Mouse (Mus musculus) B cell, adult 2 months (primary cell): ENCODE results near the gene Pisd.
"Not testable (repeated sequence)": the region's sequence is repeated elsewhere in the genome, so short reads cannot be mapped to it uniquely, and the experiment has no call there.

ENCODE experiments used
- DNase-seq, 2 experiments: peaks; one replicate each; pipeline ENCODE4 v3.0.0; 2022

The Pisd gene

DNA sequence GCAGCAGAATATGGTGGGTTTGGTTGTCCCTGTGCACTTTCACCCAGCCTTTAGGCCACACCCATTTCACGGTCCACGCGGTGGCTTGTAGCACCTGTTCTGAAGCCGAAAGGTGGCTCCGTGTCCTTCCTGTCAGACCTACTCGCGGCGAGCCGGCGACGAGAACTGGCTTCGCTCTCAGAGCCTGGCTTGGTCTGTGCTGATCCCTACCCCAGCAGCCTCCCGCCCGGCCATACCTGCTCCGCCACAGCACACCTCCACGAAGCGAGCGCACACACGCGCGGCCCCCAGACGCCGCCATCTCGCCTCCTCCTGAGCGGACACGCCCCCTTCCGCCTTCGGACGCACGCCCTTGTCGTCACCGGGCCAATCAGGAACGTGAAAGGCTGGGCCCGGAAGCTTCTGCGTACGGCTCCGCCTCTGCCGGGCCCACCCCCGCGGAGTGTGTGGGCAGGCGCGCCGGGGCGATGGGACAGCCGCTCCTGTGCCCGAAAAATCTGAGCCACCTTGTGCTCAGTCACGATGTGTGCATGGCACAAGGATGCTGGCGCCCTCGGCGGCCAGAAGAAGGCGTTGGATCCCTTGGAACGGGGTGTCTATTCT, at the start of gene Pisd:
Pisd (minus strand) TSS at position 334 of the 603 bp plus-strand sequence.
- DNase-seq, result peak; percentile 95

DNA sequence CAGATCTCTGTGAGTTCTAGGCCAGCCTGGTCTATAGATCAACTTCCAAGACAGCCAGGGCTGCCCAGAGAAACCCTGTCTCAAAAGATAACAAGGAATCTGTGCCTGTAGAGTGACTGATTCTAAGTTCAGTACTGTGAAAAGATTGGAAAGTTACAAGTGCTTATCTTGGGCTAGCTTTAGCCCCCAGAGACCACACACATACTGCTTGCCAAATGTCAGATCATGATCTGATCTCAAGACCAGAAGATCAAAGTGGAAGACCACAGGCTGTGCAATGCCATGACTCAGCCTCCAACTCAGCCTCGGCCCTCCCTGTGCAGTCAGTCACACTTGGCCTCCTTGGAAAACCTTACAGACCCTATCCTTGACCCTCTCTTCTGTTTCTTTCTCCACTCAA, 49.1 kb upstream of the Pisd start:
- no peak for DNase-seq

DNA sequence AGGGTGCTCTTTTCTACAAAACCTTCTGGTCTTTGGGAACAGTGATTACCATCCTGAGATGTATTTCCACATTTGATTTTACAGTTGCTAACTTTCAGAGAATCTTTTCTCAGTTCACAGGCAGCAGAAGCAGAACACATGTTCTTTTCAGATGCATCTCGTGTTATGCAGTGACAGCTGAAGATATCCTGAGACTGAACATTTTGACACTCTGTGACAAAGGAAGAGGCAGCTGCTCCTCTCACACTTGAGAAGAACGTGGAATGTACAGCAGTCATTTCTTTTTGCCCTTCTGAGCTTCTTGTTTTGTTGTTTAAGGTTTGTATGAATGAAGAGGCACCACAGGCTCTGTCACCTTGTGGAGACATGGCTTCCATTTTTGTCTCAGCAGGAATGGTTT, 44.6 kb upstream of the Pisd start:
- no peak for DNase-seq

DNA sequence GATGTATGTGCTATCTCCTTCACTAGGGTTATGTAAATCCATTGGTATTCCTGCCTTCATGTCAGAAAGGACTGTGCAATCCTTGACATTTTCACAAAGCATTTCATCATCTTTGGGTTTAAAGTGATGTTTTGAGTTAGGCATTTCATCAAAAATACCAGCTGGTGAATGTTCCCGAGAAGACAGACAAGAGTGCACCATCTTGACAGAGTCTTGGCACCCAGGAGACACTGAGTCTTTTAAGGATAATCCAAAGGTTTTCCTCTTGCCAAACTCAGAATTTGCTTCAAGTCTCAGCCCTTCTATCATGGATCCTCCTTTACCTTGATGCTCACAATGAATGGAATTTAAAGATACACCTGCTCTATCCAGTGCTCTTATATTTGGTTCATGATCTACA, 43.3 kb upstream of the Pisd start:
- not testable (repeated sequence) for DNase-seq

DNA sequence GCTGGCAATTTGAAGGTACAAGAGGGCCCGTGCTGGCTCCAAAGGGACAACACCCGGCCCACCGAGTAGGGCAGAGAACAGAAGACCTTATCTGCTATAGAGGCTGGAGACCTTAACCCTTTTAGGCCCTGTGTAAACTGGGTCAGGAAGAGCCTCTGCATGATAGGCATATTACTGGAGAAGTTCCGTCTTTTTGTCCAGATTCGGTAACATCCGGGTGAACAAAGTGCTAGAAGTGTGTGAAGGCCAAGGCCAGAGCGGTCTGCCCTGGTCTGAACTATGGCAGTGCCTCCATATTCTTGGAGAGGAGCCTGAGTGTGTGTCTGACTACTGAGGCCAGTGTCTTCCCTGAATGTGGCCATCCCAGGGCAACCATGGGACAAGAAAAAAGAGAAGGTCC, 41.6 kb upstream of the Pisd start, which contains the start of gene Gm20671:
Gm20671 (minus strand) TSS at position 101 of the 400 bp plus-strand sequence.
- DNase-seq, result no peak

DNA sequence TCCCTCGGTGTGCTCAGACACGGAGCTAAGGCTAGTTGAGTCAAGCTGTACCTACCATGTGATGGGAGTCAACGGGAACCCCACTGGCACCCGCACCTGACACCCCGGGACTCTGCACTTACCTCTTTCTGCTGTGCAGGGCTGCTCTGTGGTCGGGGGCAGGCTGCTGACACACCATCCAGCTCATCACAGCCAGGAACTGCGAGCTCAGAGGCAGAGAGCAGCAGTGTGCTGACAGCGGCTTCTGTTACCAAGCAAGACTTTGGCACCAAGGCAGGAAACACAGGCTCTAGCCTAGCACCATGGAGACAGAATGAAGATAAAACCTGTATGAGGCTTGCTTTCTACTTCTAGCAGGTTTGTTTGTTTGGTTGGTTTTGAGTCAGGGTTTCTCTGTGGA, 35.0 kb upstream of the Pisd start:
- no peak for DNase-seq

DNA sequence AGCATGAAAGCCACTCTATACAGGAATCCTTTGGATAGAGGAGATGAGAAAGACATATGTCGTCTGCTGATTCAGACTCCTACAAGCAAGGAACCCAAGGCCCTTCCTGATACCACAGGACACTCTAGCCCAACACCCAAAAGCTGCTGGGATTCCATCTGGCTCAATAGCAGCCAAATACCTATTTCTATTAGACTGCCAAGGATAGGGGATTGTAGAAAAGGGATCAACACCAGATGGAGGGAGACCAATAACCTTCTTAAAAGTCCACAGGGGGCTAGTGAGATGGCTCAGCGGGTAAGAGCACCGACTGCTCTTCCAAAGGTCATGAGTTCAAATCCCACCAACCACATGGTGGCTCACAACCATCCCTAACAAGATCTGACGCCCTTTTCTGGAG, 29.9 kb upstream of the Pisd start:
- DNase-seq, result no peak

DNA sequence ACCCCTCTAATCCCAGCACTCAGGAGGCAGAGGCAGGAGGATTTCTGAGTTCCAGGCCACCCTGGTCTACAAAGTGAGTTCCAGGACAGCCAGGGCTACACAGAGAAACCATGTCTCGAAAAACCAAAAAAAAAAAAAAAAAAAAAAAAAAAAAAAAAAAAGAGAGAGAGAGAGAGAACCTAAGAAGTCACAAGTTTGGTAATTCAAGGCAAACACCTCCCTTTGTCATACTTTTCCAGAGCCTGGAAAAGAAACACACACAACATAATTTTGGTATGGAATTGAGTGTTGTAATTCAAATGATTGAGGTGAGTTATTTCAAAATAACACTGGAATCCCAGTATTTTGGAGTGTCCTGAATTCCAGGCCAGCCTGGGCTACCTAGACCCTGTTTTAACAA, 1.0 kb upstream of the Pisd start:
- DNase-seq, result not testable (repeated sequence)

DNA sequence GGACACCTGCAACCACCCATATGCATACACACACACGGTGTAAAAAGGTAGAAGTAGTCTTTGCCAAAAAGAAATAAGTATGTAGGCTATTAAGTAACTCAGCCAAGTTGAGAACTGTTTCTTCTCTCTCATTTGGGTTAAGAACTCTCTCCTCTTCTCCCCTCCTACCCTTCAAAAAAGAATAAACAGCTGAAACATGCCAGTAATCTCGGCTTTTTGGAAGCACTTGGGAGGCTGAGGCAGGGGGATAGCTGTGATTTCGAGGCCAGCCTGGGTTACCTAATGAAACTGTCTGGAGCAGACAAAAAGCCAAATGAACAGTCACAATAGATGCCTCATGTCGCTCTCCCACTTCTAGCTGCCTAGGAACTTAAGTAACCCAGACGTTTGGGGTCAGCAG, 720 bp downstream of the Pisd start:
- DNase-seq, result no peak

DNA sequence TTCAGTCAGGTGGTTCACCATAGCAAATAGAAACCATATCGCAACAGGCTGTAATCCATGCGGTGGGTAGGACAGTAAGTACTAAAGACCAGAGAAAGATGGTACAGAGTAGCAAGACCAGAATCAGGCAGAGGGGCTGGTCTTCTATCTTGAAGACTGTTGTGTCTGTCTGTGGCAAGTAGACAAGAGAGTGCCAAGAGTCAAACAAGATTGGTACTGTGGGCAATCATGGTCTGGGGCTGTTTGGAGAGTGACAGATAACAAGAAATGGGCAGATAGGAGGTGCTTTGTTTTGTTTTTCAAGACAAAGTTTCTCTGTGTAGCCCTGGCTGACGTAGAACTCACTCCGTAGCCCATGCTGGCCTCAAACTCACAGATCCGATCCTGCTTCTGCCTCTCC, 3.9 kb downstream of the Pisd start:
- DNase-seq, result no peak

DNA sequence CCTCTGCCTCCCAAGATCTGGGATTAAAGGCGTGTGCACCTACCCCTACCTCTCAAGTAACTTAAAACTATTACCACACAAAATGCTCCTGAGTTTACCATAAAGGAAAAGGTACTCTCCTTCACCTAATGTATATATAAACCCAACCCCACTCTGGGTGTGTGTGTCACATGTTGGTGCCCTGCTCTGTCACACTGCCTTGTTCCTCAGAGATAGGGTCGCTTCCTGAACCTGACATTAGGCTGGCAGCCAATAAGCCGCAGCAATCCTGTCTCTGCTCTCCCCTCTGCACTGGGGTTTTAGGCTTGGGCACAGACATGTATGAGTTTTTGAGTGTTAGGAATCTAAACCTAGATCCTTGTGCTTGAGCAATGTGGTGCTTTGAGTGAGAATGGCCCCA, 7.3 kb downstream of the Pisd start:
- DNase-seq, result no peak

DNA sequence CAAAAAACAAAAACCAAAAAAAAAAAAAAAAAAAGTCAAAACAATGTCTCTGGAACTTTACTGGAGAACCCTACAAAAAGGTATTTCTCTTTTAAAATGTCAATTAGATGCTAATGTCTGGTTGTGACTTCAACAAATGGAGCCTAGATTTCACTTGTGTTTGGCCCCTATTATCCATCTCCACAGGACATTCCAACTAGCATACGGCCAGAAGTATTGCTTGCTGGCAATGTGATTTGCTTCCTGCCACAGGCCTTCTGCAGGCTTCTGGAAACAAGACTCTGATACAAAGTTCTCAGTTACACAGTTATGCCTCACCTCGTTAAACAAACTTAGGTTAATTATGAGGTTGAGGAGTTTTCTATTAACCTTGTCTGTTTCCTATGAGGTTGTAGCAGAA, 13.1 kb downstream of the Pisd start:
- no peak for DNase-seq

DNA sequence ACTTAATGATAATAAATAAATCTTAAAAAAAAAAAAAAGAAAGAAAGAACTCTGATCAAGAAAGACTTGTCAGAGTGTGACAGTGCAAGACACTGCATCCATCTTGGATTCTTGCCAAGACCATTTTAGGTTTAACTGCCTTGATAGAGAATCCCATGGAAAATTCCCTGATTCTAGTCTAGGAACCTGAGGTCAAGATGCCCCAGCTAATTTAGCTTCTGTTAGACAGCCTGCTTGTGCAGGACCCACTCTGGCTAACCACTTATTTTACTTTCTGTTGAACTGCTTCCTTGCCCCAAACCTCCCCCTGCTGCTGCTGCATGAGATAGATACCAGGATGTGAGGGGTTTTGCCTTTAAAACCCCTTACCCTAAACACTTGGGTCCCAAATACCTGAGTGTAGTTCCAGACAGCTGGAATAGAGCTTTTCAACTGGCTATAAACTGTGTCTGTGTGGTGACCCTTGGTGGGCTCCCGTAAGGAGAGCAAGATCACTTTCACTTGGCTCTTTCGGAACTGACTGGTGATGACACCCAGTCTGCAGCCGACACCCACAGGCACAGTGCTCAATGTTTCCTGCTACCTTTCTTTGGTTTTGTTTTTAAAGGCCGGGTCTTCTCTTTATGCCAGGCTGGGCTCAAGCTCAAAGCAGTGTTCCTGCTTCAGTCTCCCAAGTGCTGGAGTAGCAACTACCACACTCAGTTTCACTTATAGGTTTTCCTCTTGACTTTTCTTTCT, 17.6 kb downstream of the Pisd start:
- DNase-seq, result no peak

DNA sequence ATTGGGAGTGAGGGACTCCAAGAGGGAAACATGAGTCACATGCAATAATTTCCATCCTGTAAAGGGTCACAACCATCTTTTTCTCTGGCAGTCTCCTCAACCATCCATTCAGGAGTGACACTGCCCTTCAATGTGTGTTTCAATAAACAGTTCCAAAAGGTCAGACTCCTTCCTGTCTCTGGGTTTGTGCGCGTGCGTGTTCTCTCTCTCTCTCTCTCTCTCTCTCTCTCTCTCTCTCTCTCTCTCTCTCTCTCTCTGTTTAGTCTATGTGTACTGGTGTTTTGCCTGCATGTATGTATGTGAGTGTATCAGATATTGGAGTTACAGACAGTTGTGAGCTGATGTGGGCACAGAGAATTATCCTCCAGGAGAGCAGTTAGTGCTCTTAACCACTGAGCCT, 18.4 kb downstream of the Pisd start:
- DNase-seq, result no peak

DNA sequence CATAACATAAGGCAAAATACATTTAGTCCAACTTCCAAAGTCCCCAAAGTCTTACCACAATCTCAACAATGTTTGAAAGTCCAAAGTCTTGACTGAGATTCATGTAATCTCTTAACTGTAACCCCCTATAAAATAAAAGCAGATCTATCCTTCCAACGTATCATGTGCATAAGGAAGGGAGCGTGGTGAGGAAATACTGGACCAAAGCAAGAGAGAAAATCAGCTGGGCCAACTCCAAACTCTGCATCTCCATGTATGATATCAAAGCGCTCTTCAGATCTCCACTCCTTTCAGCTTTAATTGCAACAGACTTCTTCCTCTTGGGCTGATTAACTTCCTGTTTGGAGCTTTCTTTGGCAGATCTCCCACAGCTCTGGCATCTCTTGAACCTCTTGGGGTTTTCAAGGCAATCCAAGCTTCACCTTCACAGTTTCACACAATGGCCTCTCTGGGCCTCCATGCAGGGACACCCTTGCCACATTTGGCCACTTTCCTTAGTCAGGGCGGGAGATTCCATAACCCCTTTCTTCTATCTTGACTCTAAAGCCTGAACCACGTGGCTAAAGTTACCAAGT, 23.8 kb downstream of the Pisd start:
- DNase-seq, result no peak

DNA sequence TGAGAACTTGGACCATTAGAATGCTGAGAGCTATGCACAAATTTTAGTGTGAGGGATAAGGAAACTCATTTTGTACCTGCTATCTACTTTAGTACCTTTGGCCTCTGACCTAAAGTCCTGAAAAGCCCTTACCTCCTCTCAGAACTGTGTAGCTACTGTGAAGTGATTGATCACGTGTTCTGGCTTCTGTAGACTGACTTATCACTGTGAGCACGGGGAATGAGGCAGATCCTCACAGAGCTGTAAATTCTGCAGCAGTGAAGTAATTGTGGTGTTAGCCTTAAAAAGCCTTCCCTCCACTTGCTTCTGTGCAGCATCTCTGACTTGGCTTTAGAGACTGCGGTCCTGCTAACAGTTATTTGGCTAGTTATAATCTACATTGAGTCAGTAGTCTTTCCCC, 24.7 kb downstream of the Pisd start:
- no peak for DNase-seq

DNA sequence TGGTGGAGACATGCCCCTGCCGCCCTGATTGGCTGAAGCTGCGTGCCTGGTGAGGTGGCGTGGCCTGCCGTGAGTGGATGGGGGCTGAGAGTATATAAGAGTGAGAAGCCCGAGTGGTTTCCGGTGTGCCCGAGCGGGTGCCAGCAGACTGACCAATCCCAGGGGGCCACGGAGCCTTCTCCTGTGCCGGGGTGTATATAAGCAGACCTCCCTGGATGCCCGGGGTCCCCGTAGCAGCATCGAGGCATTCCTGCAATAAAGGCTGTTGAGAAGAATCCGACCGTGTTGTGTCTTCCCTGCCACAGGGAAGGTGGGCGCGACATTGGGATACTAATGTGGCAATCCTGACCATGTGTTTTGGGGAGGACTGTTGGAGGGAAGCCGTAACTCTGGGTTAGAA, 25.1 kb downstream of the Pisd start:
- DNase-seq, result not testable (repeated sequence)

DNA sequence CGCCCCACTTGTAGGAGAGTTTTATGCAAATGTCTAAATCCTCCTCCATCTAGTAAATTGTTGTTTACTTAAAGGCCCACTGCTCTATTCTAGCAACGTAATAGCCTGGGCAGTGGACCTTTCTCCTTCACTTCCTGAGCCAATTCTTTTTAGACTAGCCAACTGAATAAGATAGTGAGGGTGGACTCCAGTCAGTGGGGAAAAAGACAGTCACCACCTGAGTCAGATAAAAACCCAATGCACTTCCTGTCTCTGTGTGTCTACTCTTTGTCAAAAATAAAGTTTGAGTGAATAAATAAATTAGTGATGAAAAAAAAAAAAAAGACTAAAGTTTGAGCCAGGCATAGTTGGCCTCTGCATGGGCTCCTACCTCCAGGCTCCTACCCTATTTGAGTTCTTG, 25.8 kb downstream of the Pisd start:
- no peak for DNase-seq

DNA sequence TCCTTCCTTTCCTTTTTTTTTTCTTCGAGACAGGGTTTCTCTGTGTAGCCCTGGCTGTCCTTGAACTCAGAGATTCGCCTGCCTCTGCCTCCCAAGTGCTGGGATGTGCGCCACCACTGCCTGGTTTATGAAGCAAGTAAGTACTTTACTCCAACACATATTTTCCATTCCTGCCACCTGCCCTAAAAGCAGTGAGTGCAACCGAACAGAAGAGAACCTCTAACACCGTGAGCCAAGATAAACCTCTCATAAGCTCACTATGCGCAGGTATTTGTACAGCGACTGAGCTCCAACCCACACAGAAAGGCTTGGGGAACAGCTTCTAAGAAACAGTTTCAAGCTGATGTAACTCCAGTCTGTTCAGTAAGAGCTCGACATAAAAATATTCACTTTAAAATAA, 29.3 kb downstream of the Pisd start:
- no peak for DNase-seq

DNA sequence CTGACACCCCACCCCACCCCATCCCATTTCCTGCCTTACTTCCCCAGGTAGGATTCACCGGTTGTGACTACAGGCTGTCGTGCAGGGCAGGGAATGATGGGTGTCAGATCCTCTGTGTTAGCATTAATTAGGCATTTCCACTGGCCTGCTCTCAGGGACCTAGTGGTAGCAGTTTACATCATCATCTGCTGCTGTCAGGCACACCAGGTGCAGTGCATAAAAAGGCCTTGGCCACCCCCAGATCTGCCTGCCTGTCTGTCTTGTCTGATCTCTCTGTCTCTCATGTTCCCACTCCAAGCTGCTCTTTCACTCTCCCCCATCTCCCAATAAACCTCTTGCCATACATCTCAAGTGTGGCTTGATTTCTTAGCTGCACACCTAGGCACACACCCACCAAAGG, 33.7 kb downstream of the Pisd start:
- no peak for DNase-seq

DNA sequence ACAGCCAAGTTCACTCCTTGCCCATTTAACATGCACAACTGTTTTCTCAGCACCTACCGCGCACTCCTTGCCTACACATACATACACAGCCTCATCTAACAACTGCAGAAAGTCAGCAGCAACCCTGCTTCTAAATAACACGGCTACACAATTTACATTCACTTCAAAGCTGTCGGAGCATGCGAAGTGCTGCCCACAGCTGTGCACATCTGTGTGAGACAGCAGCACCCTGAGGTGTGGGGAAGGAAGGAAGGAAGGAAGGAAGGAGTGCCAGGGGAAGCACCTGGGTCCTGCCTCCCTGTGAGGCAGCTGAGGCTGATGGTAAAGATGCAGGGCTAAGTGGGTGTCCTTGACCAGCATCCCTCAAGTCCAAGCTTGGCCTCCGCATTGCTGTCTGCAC, 36.5 kb downstream of the Pisd start:
- no peak for DNase-seq

DNA sequence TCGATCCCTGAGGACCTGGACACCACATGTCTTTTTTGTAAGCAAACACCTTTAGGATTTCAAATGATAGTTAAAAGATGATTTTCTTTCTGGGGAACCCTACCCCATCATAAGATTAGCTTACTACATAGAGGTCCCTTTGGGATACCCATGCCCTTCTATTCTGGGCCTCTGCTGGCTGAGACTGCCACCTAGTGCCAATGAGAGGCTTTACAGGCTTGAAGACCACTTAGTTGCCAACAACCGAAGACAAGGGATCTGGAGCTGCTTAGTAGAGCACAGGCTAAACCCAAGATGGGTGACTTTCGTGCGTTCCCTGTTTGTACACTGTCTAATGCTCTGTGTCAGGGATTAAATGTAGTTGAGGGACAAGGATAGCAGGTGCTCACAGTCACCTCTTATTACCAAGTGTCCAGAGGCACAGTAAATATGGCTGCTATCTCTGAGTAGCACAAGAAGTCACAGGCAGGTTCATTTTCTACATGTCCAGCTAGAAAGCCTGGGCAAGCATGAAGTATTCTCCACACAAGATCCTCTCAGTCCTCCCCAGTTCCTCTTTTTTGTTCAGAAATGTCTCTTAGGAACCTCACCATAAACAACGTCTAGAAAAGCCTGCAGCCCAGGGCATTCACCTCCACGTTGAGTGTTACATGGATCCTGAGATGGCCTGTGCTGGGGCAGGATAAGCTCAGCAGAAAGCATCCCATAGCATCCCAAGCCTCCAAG, 37.6 kb downstream of the Pisd start:
- peak; percentile 50 to 55 for DNase-seq

DNA sequence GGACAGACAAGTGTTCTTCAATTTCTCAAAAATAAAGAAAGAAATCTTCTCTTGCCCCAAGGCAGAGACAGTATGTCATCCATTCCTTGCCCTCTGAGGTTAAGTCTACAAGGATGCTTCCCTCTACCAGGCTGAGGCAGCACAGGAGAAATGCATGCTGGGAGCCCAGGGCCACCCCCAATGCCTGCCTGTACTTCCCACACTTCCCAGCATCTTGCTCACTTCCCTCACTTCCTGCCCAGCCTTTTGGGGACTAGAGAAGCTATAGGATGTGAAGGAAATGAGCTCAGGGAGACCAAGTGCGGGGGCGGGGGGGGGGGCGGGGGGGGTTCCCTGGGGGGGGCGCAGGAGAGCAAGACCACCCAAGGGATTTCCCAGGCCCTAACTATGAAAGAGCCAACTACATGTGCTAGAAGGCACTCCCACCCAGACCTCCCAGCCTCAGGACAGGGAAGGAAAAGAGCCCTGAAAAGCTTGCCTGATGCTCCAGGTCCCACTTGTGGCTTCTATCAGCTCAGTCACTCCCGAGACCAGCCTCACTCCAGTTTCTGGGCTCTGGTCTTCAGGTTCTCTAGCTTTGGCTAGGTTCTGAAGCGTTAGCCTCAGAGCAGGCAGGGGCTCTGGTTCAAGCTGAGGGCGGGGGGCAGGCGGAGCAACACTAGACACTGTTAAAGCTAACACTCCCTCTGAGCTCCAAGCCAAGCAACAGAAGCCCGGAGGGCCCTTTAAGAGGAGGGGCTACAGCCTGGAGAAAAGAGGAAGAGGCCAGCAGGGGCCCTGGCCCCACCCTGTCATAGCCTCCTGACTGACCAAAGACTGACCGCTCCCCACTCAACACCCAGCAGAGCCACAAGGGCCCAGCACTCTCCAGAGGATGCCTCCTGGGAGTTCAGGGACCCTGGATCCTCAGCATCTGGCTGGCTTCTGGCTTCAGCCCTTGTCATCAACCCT, 39.5 kb downstream of the Pisd start:
- peak; percentile 64 to 67 for DNase-seq
